Mouse (Mus musculus) stomach, embryonic 16.5 days (tissue): ENCODE measurements at regions not wholly inside any gene's neighbourhood (a gene's known extent, or its start where the extent isn't known, plus 50 kb on each side); places are given as distances from the start of the nearest gene placed in this dataset.

ENCODE experiments used
- ATAC-seq: fragments of 200-750 bp; cut with Nextera tagmentation; 2 replicates; pipeline ENCODE4 v1.8.0; 2017; ENCODE audit warnings: moderate number of reproducible peaks, moderate TSS enrichment; ENCODE audit not compliant: insufficient read depth, low FRiP score
- H3K27ac ChIP-seq: fragments of 300-500 bp; sonication (generic); 2 replicates; pipeline ENCODE4 v1.5.1; 2014; ENCODE audit warnings: low read length
- H3K27me3 ChIP-seq: fragments of 300-500 bp; sonication (generic); 2 replicates; pipeline ENCODE4 v1.6.1; 2014; ENCODE audit warnings: low read length, control low read depth, mixed read lengths; ENCODE audit not compliant: control insufficient read depth, insufficient read depth
- H3K36me3 ChIP-seq: fragments of 300-500 bp; sonication (generic); 2 replicates; pipeline ENCODE4 v1.6.1; 2014; ENCODE audit warnings: low read length; ENCODE audit not compliant: control insufficient read depth, insufficient read depth
- H3K4me1 ChIP-seq: fragments of 300-500 bp; sonication (generic); 2 replicates; pipeline ENCODE4 v1.6.1; 2014; ENCODE audit warnings: low read length, control low read depth, mixed read lengths; ENCODE audit not compliant: control insufficient read depth, insufficient read depth
- H3K4me2 ChIP-seq: fragments of 300-500 bp; sonication (generic); 2 replicates; pipeline ENCODE4 v1.6.1; 2014; ENCODE audit warnings: low read depth, low read length, mixed read lengths
- H3K4me3 ChIP-seq: fragments of 300-500 bp; sonication (generic); replicated peaks from 2 replicates; pipeline ENCODE4 v1.5.1; 2014; ENCODE audit warnings: mild to moderate bottlenecking, low read length
- H3K9ac ChIP-seq: fragments of 300-500 bp; sonication (generic); 2 replicates; pipeline ENCODE4 v1.6.1; 2014; ENCODE audit warnings: low read length
- H3K9me3 ChIP-seq: fragments of 300-500 bp; sonication (generic); replicated peaks from 2 replicates; pipeline ENCODE4 v1.6.1; 2016; ENCODE audit warnings: low read length, control low read depth; ENCODE audit not compliant: control insufficient read depth
- WGBS: fragments of 180-500 bp; shearing (Covaris S2); extraction: QIAGEN DNeasy Blood & Tissue Kit; methylation state at CpG from one replicate; pipeline ENCODE4 v1.1.7; 2014; 5-methylcytosine and 5-hydroxymethylcytosine counted together

DNA sequence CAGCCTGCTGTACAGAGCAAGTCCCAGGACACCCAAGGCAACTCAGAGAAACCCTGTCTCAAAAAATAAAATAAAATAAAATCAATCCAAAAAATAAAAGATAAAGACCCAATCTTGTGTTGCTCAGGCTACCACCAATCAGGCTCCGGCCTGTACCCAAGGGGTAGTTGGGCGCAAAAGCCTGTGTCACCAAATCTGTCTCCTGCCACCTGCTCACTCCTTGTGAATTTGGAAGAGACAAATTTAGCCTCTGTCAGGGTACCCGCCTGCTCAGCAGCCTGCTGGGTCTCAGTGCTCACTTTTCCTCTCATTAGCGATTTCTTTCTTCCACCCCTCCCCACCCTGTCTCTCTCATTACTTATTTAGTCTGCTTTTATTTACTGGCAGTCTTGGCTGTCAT lies 54.6 kb downstream of the Sox4 start:
- Histone ChIP-seq H3K9ac (no peak overlapping the region), H3K4me2 (no peak overlapping the region), H3K36me3 (no peaks in the 10 kb centered on the region), H3K9me3 (no peaks in the 10 kb centered on the region; the same call in 1 of the 2 replicates), H3K4me3 (no peak overlapping the region), H3K27ac (no peak overlapping the region), H3K27me3 (no peaks in the 10 kb centered on the region), H3K4me1 (no peaks in the 10 kb centered on the region)
- ATAC-seq, result no peak
- 96% methylated on average over 4 of the region's 4 CpGs for WGBS

DNA sequence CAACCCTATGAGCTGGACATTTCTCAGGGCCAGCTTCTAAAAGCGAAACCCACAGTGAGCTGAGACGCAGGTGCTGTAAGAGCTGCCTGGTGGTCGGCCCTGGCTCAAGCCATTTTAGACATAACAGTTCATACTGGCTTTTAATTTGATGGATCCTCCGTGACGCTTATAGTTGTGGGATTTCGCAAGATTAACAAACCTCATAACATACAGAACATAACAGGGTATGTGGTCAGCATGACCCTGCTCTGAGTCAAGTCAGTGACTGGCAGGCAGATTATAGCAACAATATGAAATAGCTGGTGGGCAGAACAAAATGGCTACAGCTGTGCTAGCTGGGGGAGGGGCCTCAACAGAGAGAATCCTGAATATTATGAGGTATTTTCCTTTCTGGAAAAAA lies 60.6 kb downstream of the Sox4 start:
- Histone ChIP-seq H3K9ac (no peak overlapping the region), H3K27me3 (no peaks in the 10 kb centered on the region), H3K36me3 (no peaks in the 10 kb centered on the region), H3K27ac (no peak overlapping the region), H3K4me1 (no peaks in the 10 kb centered on the region), H3K9me3 (no peaks in the 10 kb centered on the region; the same call in 1 of the 2 replicates), H3K4me2 (no peak overlapping the region), H3K4me3 (no peak overlapping the region)
- WGBS, result 84% methylated on average over 6 of the region's 6 CpGs
- ATAC-seq, result no peak

- WGBS, result 25% methylated on average over 13 of the region's 13 CpGs
- no peak overlapping the region for H3K4me2 ChIP-seq
- H3K4me1 ChIP-seq, result peaks cover 3% of the 10 kb centered on the region; the same call in 1 of the 2 replicates
- H3K4me3 ChIP-seq, result no peak overlapping the region
- H3K36me3 ChIP-seq, result no peaks in the 10 kb centered on the region
- no peak overlapping the region for H3K27ac ChIP-seq
- no peak for ATAC-seq
- H3K9me3 ChIP-seq, result no peaks in the 10 kb centered on the region
- no peak overlapping the region for H3K9ac ChIP-seq
- peaks cover 9% of the 10 kb centered on the region for H3K27me3 ChIP-seq
Observed at GRCm38 (mm10) chr13:28887098-28887497, 66.4 kb downstream of the Sox4 start.

DNA sequence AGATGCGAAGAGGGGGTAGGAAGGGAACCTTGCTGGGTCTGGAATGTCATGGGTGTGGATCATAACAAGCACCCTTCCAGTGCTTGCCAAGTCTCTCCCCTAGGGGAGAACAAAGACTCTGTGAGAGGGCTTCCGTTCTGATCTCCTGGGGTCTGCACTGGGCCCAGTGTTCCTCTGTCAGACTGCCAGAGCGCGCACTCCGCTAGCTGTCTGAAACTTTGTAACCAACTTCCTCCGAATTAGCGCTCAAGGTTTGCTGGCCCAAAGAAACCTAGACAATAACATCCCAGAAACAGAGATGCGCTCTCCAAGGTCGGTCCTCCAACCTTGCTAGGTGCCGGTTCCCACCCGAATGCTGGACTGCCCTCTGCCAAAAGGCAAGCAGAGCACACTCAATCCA lies 66.8 kb downstream of the Sox4 start:
- Histone ChIP-seq H3K9ac (no peak overlapping the region), H3K4me1 (peaks cover 3% of the 10 kb centered on the region; the same call in 1 of the 2 replicates), H3K27ac (no peak overlapping the region), H3K4me3 (no peak overlapping the region), H3K9me3 (no peaks in the 10 kb centered on the region), H3K27me3 (peaks cover 9% of the 10 kb centered on the region), H3K4me2 (no peak overlapping the region), H3K36me3 (no peaks in the 10 kb centered on the region)
- WGBS, result 26% methylated on average over 11 of the region's 11 CpGs
- ATAC-seq, result no peak

DNA sequence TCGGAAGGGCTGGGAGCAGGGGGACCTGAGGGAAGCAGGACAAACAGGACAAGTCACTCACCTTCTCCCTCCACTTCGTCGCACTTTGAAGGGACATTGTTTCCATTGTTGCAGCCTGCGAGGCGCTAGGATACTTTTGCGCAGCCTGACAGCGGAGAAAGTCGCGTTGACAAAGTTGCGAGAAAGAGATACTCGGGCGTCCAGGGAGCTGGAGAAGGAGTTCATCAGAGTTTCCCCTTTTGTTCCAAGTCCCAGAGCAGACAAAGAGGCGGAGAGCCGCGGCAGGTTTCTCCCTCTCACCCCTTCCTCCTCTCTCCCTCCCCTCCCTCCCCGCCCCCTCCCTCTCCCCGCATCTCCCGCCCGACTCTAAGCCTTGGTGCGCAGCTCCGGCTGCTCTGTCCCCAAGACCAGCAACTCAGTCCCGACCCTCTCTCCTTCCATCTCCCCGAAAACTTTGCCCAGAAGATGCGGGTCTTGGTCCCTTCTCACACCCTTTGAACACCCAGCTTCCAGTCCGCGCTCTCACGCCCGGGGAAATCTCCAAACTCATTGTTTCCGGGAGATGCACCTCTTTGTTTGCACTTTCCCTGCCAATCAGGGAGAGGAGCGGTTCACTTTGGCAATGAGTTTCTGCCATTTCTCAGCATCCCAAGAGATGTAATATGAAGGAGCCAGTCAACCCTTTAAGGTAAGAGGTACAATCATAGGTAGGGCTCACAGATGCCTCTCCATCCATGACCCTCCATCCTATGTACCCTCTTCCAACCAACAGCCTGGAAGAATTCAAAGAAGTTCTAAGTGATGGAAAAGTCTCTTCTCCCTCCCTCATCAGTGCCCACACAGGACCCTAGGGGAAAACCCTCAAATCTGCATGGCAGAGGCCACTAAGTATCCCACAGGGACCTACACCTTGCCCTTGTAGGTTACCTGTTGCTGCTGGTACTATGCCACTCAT lies 68.2 kb downstream of the Sox4 start:
- peak; percentile 20; the same call in 1 of the 2 replicates for ATAC-seq
- WGBS, result 1% methylated on average over 29 of the region's 30 CpGs
- no peak overlapping the region for H3K27ac ChIP-seq
- peak overlapping the region; percentile 73 for H3K4me2 ChIP-seq
- H3K36me3 ChIP-seq, result no peaks in the 10 kb centered on the region
- peaks cover 3% of the 10 kb centered on the region; the same call in 1 of the 2 replicates for H3K4me1 ChIP-seq
- peak overlapping the region; percentile 63 for H3K4me3 ChIP-seq
- H3K9ac ChIP-seq, result peak overlapping the region; percentile 77
- H3K9me3 ChIP-seq, result no peaks in the 10 kb centered on the region
- peaks cover 9% of the 10 kb centered on the region for H3K27me3 ChIP-seq

GRCm38 (mm10) chr13:28884191-28884820 lies 69.2 kb downstream of the Sox4 start:
- H3K9ac ChIP-seq, result peak overlapping the region; percentile 77
- H3K4me2 ChIP-seq, result peak overlapping the region; percentile 73
- no peak overlapping the region for H3K27ac ChIP-seq
- H3K4me3 ChIP-seq, result peak overlapping the region; percentile 63
- no peaks in the 10 kb centered on the region for H3K9me3 ChIP-seq
- no peak for ATAC-seq
- peaks cover 3% of the 10 kb centered on the region; the same call in 1 of the 2 replicates for H3K4me1 ChIP-seq
- no peaks in the 10 kb centered on the region for H3K36me3 ChIP-seq
- peaks cover 9% of the 10 kb centered on the region for H3K27me3 ChIP-seq
- WGBS, result under 1% methylated on average over 26 of the region's 26 CpGs

- no peak overlapping the region for H3K27ac ChIP-seq
- peak overlapping the region; percentile 73 for H3K4me2 ChIP-seq
- H3K9ac ChIP-seq, result peak overlapping the region; percentile 23
- peaks cover 3% of the 10 kb centered on the region; the same call in 1 of the 2 replicates for H3K4me1 ChIP-seq
- H3K4me3 ChIP-seq, result peak overlapping the region; percentile 63
- peaks cover 9% of the 10 kb centered on the region for H3K27me3 ChIP-seq
- WGBS, result 40% methylated on average over 8 of the region's 8 CpGs
- no peaks in the 10 kb centered on the region for H3K9me3 ChIP-seq
- no peak for ATAC-seq
- no peaks in the 10 kb centered on the region for H3K36me3 ChIP-seq
Observed at GRCm38 (mm10) chr13:28883398-28883797, 70.1 kb downstream of the Sox4 start.

DNA sequence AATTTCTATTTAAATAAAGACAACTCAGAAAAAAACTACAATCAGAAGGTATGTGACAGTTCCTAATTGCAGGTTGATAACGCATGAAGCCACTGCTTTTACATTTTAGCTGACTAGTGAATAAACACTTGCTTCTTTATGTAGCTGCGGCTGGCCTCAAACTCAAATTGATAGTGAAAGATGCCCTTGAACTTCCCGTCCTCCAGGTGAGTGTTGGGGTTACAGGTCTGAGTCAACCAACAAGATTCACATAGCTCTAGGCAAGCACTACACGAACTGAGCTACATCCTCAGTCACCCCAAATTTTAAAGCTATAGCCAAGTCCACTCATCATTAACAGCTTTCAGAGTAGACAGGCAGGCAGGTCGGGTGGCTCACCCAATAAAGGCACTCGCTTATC lies 72.6 kb downstream of the Sox4 start:
- WGBS, result 51% methylated on average over 6 of the region's 6 CpGs
- Histone ChIP-seq H3K36me3 (no peaks in the 10 kb centered on the region), H3K27me3 (peaks cover 3% of the 10 kb centered on the region), H3K9me3 (no peaks in the 10 kb centered on the region), H3K27ac (no peak overlapping the region), H3K4me2 (no peak overlapping the region), H3K9ac (no peak overlapping the region), H3K4me3 (no peak overlapping the region), H3K4me1 (peaks cover 3% of the 10 kb centered on the region; the same call in 1 of the 2 replicates)
- no peak for ATAC-seq

- Histone ChIP-seq H3K9me3 (no peaks in the 10 kb centered on the region), H3K4me2 (no peak overlapping the region), H3K4me3 (no peak overlapping the region), H3K4me1 (peaks cover 10% of the 10 kb centered on the region), H3K36me3 (no peaks in the 10 kb centered on the region), H3K27ac (no peak overlapping the region), H3K9ac (no peak overlapping the region), H3K27me3 (no peaks in the 10 kb centered on the region)
- 75% methylated on average over 3 of the region's 3 CpGs for WGBS
- ATAC-seq, result no peak
Observed at GRCm38 (mm10) chr13:28878692-28879091, 74.8 kb downstream of the Sox4 start.
